Mouse (Mus musculus) neural tube, embryonic 15.5 days (tissue): ENCODE measurements around the gene Slc47a1. TPM values are rescaled to one million over a fixed set of nuclear protein-coding genes. Genes with fewer than 3 reads are reported as not detected.

Experiments
- ATAC-seq: fragments of 200-750 bp; cut with Nextera tagmentation; 2 replicates; pipeline ENCODE4 v1.8.0; 2017; ENCODE audit warnings: mild to moderate bottlenecking, moderate TSS enrichment, moderate library complexity; ENCODE audit not compliant: low FRiP score
- H3K27ac ChIP-seq: fragments of 300-500 bp; sonication (generic); replicated peaks from 2 replicates; pipeline ENCODE4 v1.5.1; 2015; ENCODE audit warnings: mild to moderate bottlenecking, inconsistent platforms
- H3K27me3 ChIP-seq: fragments of 300-500 bp; sonication (generic); replicated peaks from 2 replicates; pipeline ENCODE4 v1.6.1; 2015; ENCODE audit warnings: inconsistent platforms
- H3K36me3 ChIP-seq: fragments of 300-500 bp; sonication (generic); 2 replicates; pipeline ENCODE4 v1.6.1; 2015; ENCODE audit warnings: inconsistent platforms
- H3K4me1 ChIP-seq: fragments of 300-500 bp; sonication (generic); 2 replicates; pipeline ENCODE4 v1.6.1; 2015; ENCODE audit warnings: inconsistent platforms
- H3K4me2 ChIP-seq: fragments of 300-500 bp; sonication (generic); 2 replicates; pipeline ENCODE4 v1.6.1; 2015; ENCODE audit warnings: inconsistent platforms, mild to moderate bottlenecking, moderate library complexity
- H3K4me3 ChIP-seq: fragments of 300-500 bp; sonication (generic); replicated peaks from 2 replicates; pipeline ENCODE4 v1.5.1; 2015; ENCODE audit warnings: mild to moderate bottlenecking, inconsistent platforms
- H3K9ac ChIP-seq: fragments of 300-500 bp; sonication (generic); replicated peaks from 2 replicates; pipeline ENCODE4 v1.6.1; 2015; ENCODE audit warnings: mild to moderate bottlenecking, inconsistent platforms
- H3K9me3 ChIP-seq: fragments of 300-500 bp; sonication (generic); replicated peaks from 2 replicates; pipeline ENCODE4 v1.6.1; 2016; ENCODE audit warnings: inconsistent platforms
- WGBS: fragments of 180-500 bp; shearing (Covaris S2); methylation state at CpG from one replicate; pipeline ENCODE4 v1.1.7; 2015; ENCODE audit warnings: mixed read lengths; 5-methylcytosine and 5-hydroxymethylcytosine counted together
- polyA plus RNA-seq: library from polyadenylated mRNA; unstranded; fragments of >200 nt; fragmentation: Nextera tagmentation; extraction: Ambion mirVana; gene quantifications from 2 replicates; pipeline ENCODE4 v1.2.1, GENCODE M21; 2015

Gene Slc47a1
- polyA plus RNA-seq, 1 experiment from 2014 or later, result 0.35 TPM

- Histone ChIP-seq H3K27me3 (no peaks in the 10 kb centered on the region), H3K36me3 (no peaks in the 10 kb centered on the region), H3K9me3 (no peaks in the 10 kb centered on the region), H3K27ac (no peak overlapping the region), H3K4me3 (no peak overlapping the region), H3K4me1 (no peaks in the 10 kb centered on the region), H3K9ac (no peak overlapping the region), H3K4me2 (no peak overlapping the region)
- 94% methylated on average over 2 of the region's 2 CpGs for WGBS
- ATAC-seq, result no peak
These were observed 9.5 kb downstream of the Slc47a1 start for GRCm38 (mm10) chr11:61368668-61369067.

- Histone ChIP-seq H3K4me3 (no peak overlapping the region), H3K4me1 (no peaks in the 10 kb centered on the region), H3K36me3 (no peaks in the 10 kb centered on the region), H3K27ac (no peak overlapping the region), H3K9me3 (no peaks in the 10 kb centered on the region), H3K4me2 (no peak overlapping the region), H3K9ac (no peak overlapping the region), H3K27me3 (no peaks in the 10 kb centered on the region)
- 88% methylated on average over 9 of the region's 9 CpGs for WGBS
- ATAC-seq, result no peak
These were observed 11.4 kb downstream of the Slc47a1 start for GRCm38 (mm10) chr11:61366517-61367273.

GRCm38 (mm10) chr11:61365938-61366337, 12.2 kb downstream of the Slc47a1 start:
- Histone ChIP-seq H3K9me3 (no peaks in the 10 kb centered on the region), H3K27ac (no peak overlapping the region), H3K9ac (no peak overlapping the region), H3K4me3 (no peak overlapping the region), H3K27me3 (no peaks in the 10 kb centered on the region), H3K4me1 (no peaks in the 10 kb centered on the region), H3K36me3 (no peaks in the 10 kb centered on the region), H3K4me2 (no peak overlapping the region)
- 86% methylated on average over 3 of the region's 3 CpGs for WGBS
- ATAC-seq, result no peak

- Histone ChIP-seq H3K36me3 (no peaks in the 10 kb centered on the region), H3K9ac (no peak overlapping the region), H3K4me2 (no peak overlapping the region), H3K27ac (no peak overlapping the region), H3K4me1 (no peaks in the 10 kb centered on the region), H3K9me3 (no peaks in the 10 kb centered on the region), H3K4me3 (no peak overlapping the region), H3K27me3 (no peaks in the 10 kb centered on the region)
- ATAC-seq, result no peak
- WGBS, result 87% methylated on average over 6 of the region's 6 CpGs
These were observed 14.0 kb downstream of the Slc47a1 start for GRCm38 (mm10) chr11:61364096-61364495.

- Histone ChIP-seq H3K4me1 (no peaks in the 10 kb centered on the region), H3K9ac (no peak overlapping the region), H3K9me3 (no peaks in the 10 kb centered on the region), H3K27ac (no peak overlapping the region), H3K36me3 (no peaks in the 10 kb centered on the region), H3K4me2 (no peak overlapping the region), H3K4me3 (no peak overlapping the region), H3K27me3 (no peaks in the 10 kb centered on the region)
- 87% methylated on average over 11 of the region's 11 CpGs for WGBS
- no peak for ATAC-seq
These were observed 16.5 kb downstream of the Slc47a1 start for GRCm38 (mm10) chr11:61361515-61362190.

GRCm38 (mm10) chr11:61356600-61356999, 21.5 kb downstream of the Slc47a1 start:
- Histone ChIP-seq H3K4me1 (no peaks in the 10 kb centered on the region), H3K36me3 (no peaks in the 10 kb centered on the region), H3K9me3 (no peaks in the 10 kb centered on the region), H3K4me2 (no peak overlapping the region), H3K27ac (no peak overlapping the region), H3K9ac (no peak overlapping the region), H3K27me3 (no peaks in the 10 kb centered on the region), H3K4me3 (no peak overlapping the region)
- WGBS, result 87% methylated on average over 9 of the region's 9 CpGs
- no peak for ATAC-seq

- WGBS, result 76% methylated on average over 6 of the region's 6 CpGs
- Histone ChIP-seq H3K27ac (no peak overlapping the region), H3K36me3 (no peaks in the 10 kb centered on the region), H3K9ac (no peak overlapping the region), H3K27me3 (no peaks in the 10 kb centered on the region), H3K9me3 (no peaks in the 10 kb centered on the region), H3K4me1 (no peaks in the 10 kb centered on the region), H3K4me2 (no peak overlapping the region), H3K4me3 (no peak overlapping the region)
- no peak for ATAC-seq
These were observed 22.0 kb downstream of the Slc47a1 start for GRCm38 (mm10) chr11:61356111-61356510.

GRCm38 (mm10) chr11:61355351-61355750, 22.8 kb downstream of the Slc47a1 start:
- Histone ChIP-seq H3K4me3 (no peak overlapping the region), H3K9me3 (no peaks in the 10 kb centered on the region), H3K27ac (no peak overlapping the region), H3K4me1 (no peaks in the 10 kb centered on the region), H3K4me2 (no peak overlapping the region), H3K36me3 (no peaks in the 10 kb centered on the region), H3K9ac (no peak overlapping the region), H3K27me3 (no peaks in the 10 kb centered on the region)
- 88% methylated on average over 5 of the region's 5 CpGs for WGBS
- ATAC-seq, result no peak

- no peak for ATAC-seq
- Histone ChIP-seq H3K36me3 (no peaks in the 10 kb centered on the region), H3K27me3 (no peaks in the 10 kb centered on the region), H3K4me1 (no peaks in the 10 kb centered on the region), H3K4me2 (no peak overlapping the region), H3K27ac (no peak overlapping the region), H3K9ac (no peak overlapping the region), H3K9me3 (no peaks in the 10 kb centered on the region), H3K4me3 (no peak overlapping the region)
- whole genome bisulfite sequencing, result 80% methylated on average over 6 of the region's 6 CpGs
These were observed 23.8 kb downstream of the Slc47a1 start for GRCm38 (mm10) chr11:61354346-61354745.

GRCm38 (mm10) chr11:61353038-61353437, 25.1 kb downstream of the Slc47a1 start:
- Histone ChIP-seq H3K4me1 (no peaks in the 10 kb centered on the region), H3K4me3 (no peak overlapping the region), H3K27me3 (no peaks in the 10 kb centered on the region), H3K9ac (no peak overlapping the region), H3K9me3 (no peaks in the 10 kb centered on the region), H3K27ac (no peak overlapping the region), H3K36me3 (no peaks in the 10 kb centered on the region), H3K4me2 (no peak overlapping the region)
- WGBS, result 63% methylated on average over 2 of the region's 2 CpGs
- no peak for ATAC-seq

- H3K27me3 ChIP-seq, result no peaks in the 10 kb centered on the region
- no peak for ATAC-seq
- no peak overlapping the region for H3K4me2 ChIP-seq
- H3K27ac ChIP-seq, result no peak overlapping the region
- WGBS, result 73% methylated on average over 9 of the region's 9 CpGs
- no peaks in the 10 kb centered on the region for H3K36me3 ChIP-seq
- H3K4me3 ChIP-seq, result no peak overlapping the region
- no peak overlapping the region for H3K9ac ChIP-seq
- H3K9me3 ChIP-seq, result no peaks in the 10 kb centered on the region
- no peaks in the 10 kb centered on the region for H3K4me1 ChIP-seq
These were observed 25.9 kb downstream of the Slc47a1 start for GRCm38 (mm10) chr11:61352138-61352651.

GRCm38 (mm10) chr11:61349337-61349736, 28.8 kb downstream of the Slc47a1 start:
- Histone ChIP-seq H3K4me2 (no peak overlapping the region), H3K9ac (no peak overlapping the region), H3K27ac (no peak overlapping the region), H3K36me3 (no peaks in the 10 kb centered on the region), H3K4me3 (no peak overlapping the region), H3K9me3 (no peaks in the 10 kb centered on the region), H3K4me1 (no peaks in the 10 kb centered on the region), H3K27me3 (no peaks in the 10 kb centered on the region; the same call in 1 of the 2 replicates)
- WGBS, result 11% methylated on average over 8 of the region's 8 CpGs
- ATAC-seq, result no peak
